Mouse (Mus musculus) layer of hippocampus, adult 8-10 months (tissue): ENCODE data around the gene Olfr1502. TPM values are rescaled to one million over a fixed set of nuclear protein-coding genes. Genes with fewer than 3 reads are reported as not detected.
"Not testable (repeated sequence)": the region's sequence is repeated elsewhere in the genome, so short reads cannot be mapped to it uniquely, and the experiment has no call there.

ENCODE experiments used
- DNase-seq, 2 experiments: peaks; one replicate each; pipeline ENCODE4 v3.0.0; 2022; ENCODE audit warnings: low spot score in 2 of 2
- total RNA-seq, 4 experiments: library from RNA; stranded (reverse); gene quantifications; 2 replicates each; pipeline ENCODE4 v1.2.4; 2022

The Olfr1502 gene
- not detected for total RNA-seq

- DNase-seq: no peak
These were observed at the start of gene Olfr1502 for GRCm38 (mm10) chr19:13861495-13861894. TSS of gene Olfr1502 (plus strand) at chr19:13861795.

GRCm38 (mm10) chr19:13812823-13813222, 48.8 kb upstream of the Olfr1502 start:
- no peak for DNase-seq

- DNase-seq: no peak
These were observed 42.8 kb upstream of the Olfr1502 start for GRCm38 (mm10) chr19:13818827-13819226.

- DNase-seq: no peak
These were observed 42.2 kb upstream of the Olfr1502 start, which contains the start of gene Olfr1499 for GRCm38 (mm10) chr19:13819347-13819746. TSS of gene Olfr1499 (minus strand) at chr19:13819447.

GRCm38 (mm10) chr19:13820847-13821246, 40.7 kb upstream of the Olfr1502 start:
- no peak for DNase-seq

- DNase-seq: no peak
These were observed 33.1 kb upstream of the Olfr1502 start for GRCm38 (mm10) chr19:13828447-13828846.

- no peak for DNase-seq
These were observed 31.2 kb upstream of the Olfr1502 start, which contains the start of gene Olfr1500 for GRCm38 (mm10) chr19:13830388-13830787. TSS of gene Olfr1500 (minus strand) at chr19:13830488.

GRCm38 (mm10) chr19:13850592-13850991, 11.0 kb upstream of the Olfr1502 start, which contains the start of gene Olfr1501:
TSS of gene Olfr1501 (minus strand) at chr19:13850692.
- not testable (repeated sequence) for DNase-seq

- DNase-seq: no peak
These were observed 36.2 kb downstream of the Olfr1502 start, which contains the start of gene Olfr1504 for GRCm38 (mm10) chr19:13897828-13898227. TSS of gene Olfr1504 (minus strand) at chr19:13897928.

Other genes with a start within 250 kb of the Olfr1502 start
- not detected for gene Olfr1487, start 244.4 kb upstream of the Olfr1502 start, total RNA-seq
- gene Olfr1489, start 230.2 kb upstream of the Olfr1502 start, total RNA-seq: not detected
- gene Olfr1490, start 210.7 kb upstream of the Olfr1502 start, total RNA-seq: not detected
- not detected for gene Olfr1491, start 164.5 kb upstream of the Olfr1502 start, total RNA-seq
- gene Olfr1493-ps1, start 138.5 kb upstream of the Olfr1502 start, total RNA-seq: not detected
- not detected for gene Olfr1494, start 122.1 kb upstream of the Olfr1502 start, total RNA-seq
- gene Olfr1495, start 97.2 kb upstream of the Olfr1502 start, total RNA-seq: not detected
- not detected for gene Olfr1496, start 83.9 kb upstream of the Olfr1502 start, total RNA-seq
- gene Olfr1497, start 63.6 kb upstream of the Olfr1502 start, total RNA-seq: not detected
- gene Olfr1499, start 42.3 kb upstream of the Olfr1502 start, total RNA-seq: not detected
- gene Olfr1500, start 31.3 kb upstream of the Olfr1502 start, total RNA-seq: not detected
- not detected for gene Olfr1501, start 11.1 kb upstream of the Olfr1502 start, total RNA-seq
- not detected for gene Olfr1504, start 36.1 kb downstream of the Olfr1502 start, total RNA-seq
- not detected for gene Olfr1505, start 51.7 kb downstream of the Olfr1502 start, total RNA-seq